Mouse (Mus musculus) liver, adult 2 months (tissue): ENCODE measurements at regions not wholly inside any gene's neighbourhood (a gene's known extent, or its start where the extent isn't known, plus 50 kb on each side); places are given as distances from the start of the nearest gene placed in this dataset.

Source experiments
- DNase-seq: peaks from one replicate; pipeline ENCODE4 v3.0.0-alpha.2; 2011; ENCODE audit warnings: low read depth, low spot score; ENCODE audit errors: extremely low read depth
- H3K27ac ChIP-seq: fragments of 200-500 bp; replicated peaks from 2 replicates; pipeline ENCODE4 v1.5.1; 2012; ENCODE audit warnings: low read depth, mild to moderate bottlenecking, control low read depth, inconsistent platforms, low read length; ENCODE audit not compliant: insufficient read depth
- H3K27me3 ChIP-seq: fragments of 200-500 bp; 2 replicates; pipeline ENCODE4 v1.6.1; 2012; ENCODE audit warnings: mild to moderate bottlenecking, moderate library complexity, low read length, inconsistent platforms; ENCODE audit not compliant: control insufficient read depth, insufficient read depth
- H3K36me3 ChIP-seq: fragments of 200-500 bp; 2 replicates; pipeline ENCODE4 v1.6.1; 2012; ENCODE audit warnings: low read length, inconsistent platforms; ENCODE audit not compliant: control insufficient read depth, insufficient read depth
- H3K4me1 ChIP-seq: fragments of 200-500 bp; 2 replicates; pipeline ENCODE4 v1.6.1; 2011; ENCODE audit warnings: low read length; ENCODE audit not compliant: control insufficient read depth, insufficient read depth
- H3K4me3 ChIP-seq: fragments of 200-500 bp; 2 replicates; pipeline ENCODE4 v1.5.1; 2011; ENCODE audit warnings: low read depth, mild to moderate bottlenecking, control low read depth, low read length, moderate library complexity; ENCODE audit not compliant: insufficient read depth
- H3K79me2 ChIP-seq: fragments of 200-500 bp; 2 replicates; pipeline ENCODE4 v1.6.1; 2012; ENCODE audit warnings: inconsistent platforms, mild to moderate bottlenecking, low read length, moderate library complexity; ENCODE audit not compliant: control insufficient read depth, insufficient read depth
- H3K9ac ChIP-seq: fragments of 200-500 bp; 2 replicates; pipeline ENCODE4 v1.6.1; 2012; ENCODE audit warnings: low read depth, mild to moderate bottlenecking, control low read depth, inconsistent platforms, low read length
- CTCF ChIP-seq: fragments of 200-500 bp; IDR thresholded peaks from 2 replicates; pipeline ENCODE4 v1.5.1; 2011; ENCODE audit warnings: low read depth, low read length, control low read depth
- POLR2A ChIP-seq: fragments of 200-500 bp; IDR thresholded peaks from 2 replicates; pipeline ENCODE4 v1.6.1; 2011; ENCODE audit warnings: low read length, control low read depth; ENCODE audit not compliant: insufficient read depth; ENCODE audit errors: extremely low read depth
- WGBS: fragments of 180-500 bp; shearing (Covaris S2); methylation state at CpG from one replicate; pipeline ENCODE4 v1.1.7; 2018; 5-methylcytosine and 5-hydroxymethylcytosine counted together

GRCm38 (mm10) chr2:39299798-39300382 is 73.6 kb upstream of the Ppp6c start:
- Histone ChIP-seq H3K4me3 (no peak overlapping the region), H3K27ac (no peak overlapping the region), H3K79me2 (no peaks in the 10 kb centered on the region), H3K36me3 (no peaks in the 10 kb centered on the region), H3K27me3 (no peaks in the 10 kb centered on the region), H3K4me1 (no peaks in the 10 kb centered on the region), H3K9ac (no peak overlapping the region)
- DNase-seq: no peak
- no peak for TF ChIP-seq POLR2A
- no peak for TF ChIP-seq CTCF
- 80% methylated on average over 2 of the region's 2 CpGs for WGBS

- TF ChIP-seq CTCF (no peak), POLR2A (no peak)
- Histone ChIP-seq H3K4me3 (no peak overlapping the region), H3K27me3 (no peaks in the 10 kb centered on the region), H3K79me2 (no peaks in the 10 kb centered on the region), H3K4me1 (no peaks in the 10 kb centered on the region), H3K27ac (no peak overlapping the region), H3K9ac (no peak overlapping the region), H3K36me3 (no peaks in the 10 kb centered on the region)
- no peak for DNase-seq
- 75% methylated on average over 1 of the region's 1 CpGs for WGBS
Measured at GRCm38 (mm10) chr2:39299290-39299689, 73.0 kb upstream of the Ppp6c start.

GRCm38 (mm10) chr2:39295435-39295834 is 69.2 kb upstream of the Ppp6c start:
- no peak for DNase-seq
- H3K27ac ChIP-seq: no peak overlapping the region
- H3K27me3 ChIP-seq: no peaks in the 10 kb centered on the region
- WGBS: 35% methylated on average over 1 of the region's 1 CpGs
- no peaks in the 10 kb centered on the region for H3K79me2 ChIP-seq
- no peaks in the 10 kb centered on the region for H3K36me3 ChIP-seq
- no peak for TF ChIP-seq POLR2A
- TF ChIP-seq CTCF: no peak
- no peak overlapping the region for H3K9ac ChIP-seq
- no peak overlapping the region for H3K4me3 ChIP-seq
- H3K4me1 ChIP-seq: no peaks in the 10 kb centered on the region

GRCm38 (mm10) chr2:39278218-39278617 is 52.0 kb upstream of the Ppp6c start:
- no peaks in the 10 kb centered on the region for H3K36me3 ChIP-seq
- DNase-seq: peak; percentile 13
- no peaks in the 10 kb centered on the region for H3K4me1 ChIP-seq
- 40% methylated on average over 1 of the region's 1 CpGs for WGBS
- no peaks in the 10 kb centered on the region for H3K79me2 ChIP-seq
- no peak overlapping the region for H3K27ac ChIP-seq
- no peak overlapping the region for H3K9ac ChIP-seq
- no peaks in the 10 kb centered on the region for H3K27me3 ChIP-seq
- H3K4me3 ChIP-seq: no peak overlapping the region
- TF ChIP-seq POLR2A (no peak), CTCF (no peak)
